Mouse (Mus musculus): ENCODE data around the gene Cdk20. TPM values are rescaled to one million over a fixed set of nuclear protein-coding genes. Genes with fewer than 3 reads are reported as not detected.

Gene Cdk20
- polyA plus RNA-seq (2014; fragmentation: Illumina TruSeq; extraction: RNeasy Lipid Tissue Mini Kit (QIAGEN cat#74804)), result 2.0 TPM

GRCm38 (mm10) chr13:64432017-64432995, at the start of gene Cdk20:
Gene Cdk20 (plus strand): TSS chr13:64432314.

Other genes with a start within 250 kb of the Cdk20 start
- gene Cdc14b, start 157.0 kb upstream of the Cdk20 start, polyA plus RNA-seq (2014; fragmentation: Illumina TruSeq; extraction: RNeasy Lipid Tissue Mini Kit (QIAGEN cat#74804)), result 16.5 TPM
- gene Aaed1, start 119.6 kb upstream of the Cdk20 start, polyA plus RNA-seq (2014; fragmentation: Illumina TruSeq; extraction: RNeasy Lipid Tissue Mini Kit (QIAGEN cat#74804)), result 118 TPM
- gene Ctsl, start 61.4 kb upstream of the Cdk20 start, polyA plus RNA-seq (2014; fragmentation: Illumina TruSeq; extraction: RNeasy Lipid Tissue Mini Kit (QIAGEN cat#74804)), result 644 TPM
- gene Fam240b, start 65.5 kb downstream of the Cdk20 start, polyA plus RNA-seq (2014; fragmentation: Illumina TruSeq; extraction: RNeasy Lipid Tissue Mini Kit (QIAGEN cat#74804)), result not detected